Mouse (Mus musculus): ENCODE measurements around the gene Vipr2. TPM values are rescaled to one million over a fixed set of nuclear protein-coding genes. Genes with fewer than 3 reads are reported as not detected.
A peak's percentile ranks its signal among the peaks of the same experiment; 100 is the strongest.

Gene Vipr2
- total and polyA plus RNA-seq, 3 experiments, result 0.99 to 2.7 (median 1.2) TPM

- Histone ChIP-seq H3K79me2 (replicated peaks; ENCODE audit: control insufficient read depth, insufficient read depth, low read length) (no peaks in the 10 kb centered on the region), H3K27me3 (ENCODE audit: control insufficient read depth, insufficient read depth, low read length) (no peaks in the 10 kb centered on the region), H3K4me3 (no peak overlapping the region), H3K27ac (no peak overlapping the region), H3K4me1 (ENCODE audit: control insufficient read depth, insufficient read depth, low read length) (no peaks in the 10 kb centered on the region), H3K9ac (ENCODE audit: low read depth, low read length) (no peak overlapping the region), H3K36me3 (ENCODE audit: control insufficient read depth, insufficient read depth, low read length) (no peaks in the 10 kb centered on the region)
- no peak for TF ChIP-seq CTCF (IDR thresholded peaks at IDR 0.05)
- no peak for TF ChIP-seq EP300 (IDR thresholded peaks at IDR 0.05; ENCODE audit: insufficient read depth, low read depth, low read length)
- no peak for TF ChIP-seq POLR2A (IDR thresholded peaks at IDR 0.05; ENCODE audit: insufficient read depth, low read depth, low read length)
- intact Hi-C loops (cut with DNase I), result no loop called here
- no peak for DNase-seq
- WGBS, result 72% methylated on average over 3 of the region's 3 CpGs
These were observed 41.5 kb downstream of the Vipr2 start for GRCm38 (mm10) chr12:116119001-116119400.

- Histone ChIP-seq H3K27ac (no peak overlapping the region), H3K27me3 (ENCODE audit: control insufficient read depth, insufficient read depth, low read length) (no peaks in the 10 kb centered on the region), H3K4me1 (ENCODE audit: control insufficient read depth, insufficient read depth, low read length) (no peaks in the 10 kb centered on the region), H3K79me2 (replicated peaks; ENCODE audit: control insufficient read depth, insufficient read depth, low read length) (no peaks in the 10 kb centered on the region), H3K9ac (ENCODE audit: low read depth, low read length) (no peak overlapping the region), H3K36me3 (ENCODE audit: control insufficient read depth, insufficient read depth, low read length) (no peaks in the 10 kb centered on the region), H3K4me3 (no peak overlapping the region)
- no peak for DNase-seq
- intact Hi-C loops (cut with DNase I), result no loop called here
- TF ChIP-seq CTCF (IDR thresholded peaks at IDR 0.05) (no peak), EP300 (IDR thresholded peaks at IDR 0.05; ENCODE audit: insufficient read depth, low read depth, low read length) (no peak), POLR2A (IDR thresholded peaks at IDR 0.05; ENCODE audit: insufficient read depth, low read depth, low read length) (no peak)
- WGBS, result 67% methylated on average over 3 of the region's 3 CpGs
These were observed 46.3 kb downstream of the Vipr2 start for GRCm38 (mm10) chr12:116123786-116124185.

- 74% methylated on average over 7 of the region's 7 CpGs for WGBS
- H3K9ac ChIP-seq (ENCODE audit: low read depth, low read length), result no peak overlapping the region
- H3K4me3 ChIP-seq, result no peak overlapping the region
- TF ChIP-seq EP300 (IDR thresholded peaks at IDR 0.05; ENCODE audit: insufficient read depth, low read depth, low read length) (no peak), POLR2A (IDR thresholded peaks at IDR 0.05; ENCODE audit: insufficient read depth, low read depth, low read length) (no peak), CTCF (IDR thresholded peaks at IDR 0.05) (no peak)
- no peaks in the 10 kb centered on the region for H3K79me2 ChIP-seq (replicated peaks; ENCODE audit: control insufficient read depth, insufficient read depth, low read length)
- DNase-seq, result peak in 1 of 2 experiments; percentile 8
- no peaks in the 10 kb centered on the region for H3K27me3 ChIP-seq (ENCODE audit: control insufficient read depth, insufficient read depth, low read length)
- intact Hi-C loops (cut with DNase I), result no loop called here
- no peaks in the 10 kb centered on the region for H3K4me1 ChIP-seq (ENCODE audit: control insufficient read depth, insufficient read depth, low read length)
- no peaks in the 10 kb centered on the region for H3K36me3 ChIP-seq (ENCODE audit: control insufficient read depth, insufficient read depth, low read length)
- H3K27ac ChIP-seq, result no peak overlapping the region
These were observed 53.4 kb downstream of the Vipr2 start for GRCm38 (mm10) chr12:116130936-116131335.

GRCm38 (mm10) chr12:116132909-116133308, 55.4 kb downstream of the Vipr2 start:
- Histone ChIP-seq H3K79me2 (replicated peaks; ENCODE audit: control insufficient read depth, insufficient read depth, low read length) (no peaks in the 10 kb centered on the region), H3K4me3 (no peak overlapping the region), H3K9ac (ENCODE audit: low read depth, low read length) (no peak overlapping the region), H3K27me3 (ENCODE audit: control insufficient read depth, insufficient read depth, low read length) (no peaks in the 10 kb centered on the region), H3K36me3 (ENCODE audit: control insufficient read depth, insufficient read depth, low read length) (no peaks in the 10 kb centered on the region), H3K27ac (no peak overlapping the region), H3K4me1 (ENCODE audit: control insufficient read depth, insufficient read depth, low read length) (no peaks in the 10 kb centered on the region)
- intact Hi-C loops (cut with DNase I), result no loop called here
- 84% methylated on average over 5 of the region's 5 CpGs for WGBS
- peak in 1 of 2 experiments; percentile 10 for DNase-seq
- TF ChIP-seq CTCF (IDR thresholded peaks at IDR 0.05), result no peak
- no peak for TF ChIP-seq POLR2A (IDR thresholded peaks at IDR 0.05; ENCODE audit: insufficient read depth, low read depth, low read length)
- no peak for TF ChIP-seq EP300 (IDR thresholded peaks at IDR 0.05; ENCODE audit: insufficient read depth, low read depth, low read length)

- 72% methylated on average over 4 of the region's 4 CpGs for WGBS
- Histone ChIP-seq H3K79me2 (replicated peaks; ENCODE audit: control insufficient read depth, insufficient read depth, low read length) (no peaks in the 10 kb centered on the region), H3K4me3 (no peak overlapping the region), H3K27ac (no peak overlapping the region), H3K27me3 (ENCODE audit: control insufficient read depth, insufficient read depth, low read length) (no peaks in the 10 kb centered on the region), H3K4me1 (ENCODE audit: control insufficient read depth, insufficient read depth, low read length) (no peaks in the 10 kb centered on the region), H3K9ac (ENCODE audit: low read depth, low read length) (no peak overlapping the region), H3K36me3 (ENCODE audit: control insufficient read depth, insufficient read depth, low read length) (no peaks in the 10 kb centered on the region)
- no peak for DNase-seq
- intact Hi-C loops (cut with DNase I), result no loop called here
- TF ChIP-seq POLR2A (IDR thresholded peaks at IDR 0.05; ENCODE audit: insufficient read depth, low read depth, low read length) (no peak), CTCF (IDR thresholded peaks at IDR 0.05) (no peak), EP300 (IDR thresholded peaks at IDR 0.05; ENCODE audit: insufficient read depth, low read depth, low read length) (no peak)
These were observed 58.4 kb downstream of the Vipr2 start for GRCm38 (mm10) chr12:116135906-116136305.

- H3K27ac ChIP-seq, result no peak overlapping the region
- no peak overlapping the region for H3K4me3 ChIP-seq
- H3K4me1 ChIP-seq (ENCODE audit: control insufficient read depth, insufficient read depth, low read length), result no peaks in the 10 kb centered on the region
- DNase-seq, result no peak
- no peaks in the 10 kb centered on the region for H3K79me2 ChIP-seq (replicated peaks; ENCODE audit: control insufficient read depth, insufficient read depth, low read length)
- 64% methylated on average over 7 of the region's 7 CpGs for WGBS
- H3K9ac ChIP-seq (ENCODE audit: low read depth, low read length), result no peak overlapping the region
- no peaks in the 10 kb centered on the region for H3K36me3 ChIP-seq (ENCODE audit: control insufficient read depth, insufficient read depth, low read length)
- TF ChIP-seq CTCF (IDR thresholded peaks at IDR 0.05) (0 out of 2 replicates have a peak, but pooled peaks have one; percentile 4), EP300 (IDR thresholded peaks at IDR 0.05; ENCODE audit: insufficient read depth, low read depth, low read length) (no peak)
- intact Hi-C loops (cut with DNase I), result no loop called here
- H3K27me3 ChIP-seq (ENCODE audit: control insufficient read depth, insufficient read depth, low read length), result no peaks in the 10 kb centered on the region
These were observed 61.0 kb downstream of the Vipr2 start for GRCm38 (mm10) chr12:116138322-116139205.

Measured in heart, adult 2 months (tissue).